In the genomic region with DNA sequence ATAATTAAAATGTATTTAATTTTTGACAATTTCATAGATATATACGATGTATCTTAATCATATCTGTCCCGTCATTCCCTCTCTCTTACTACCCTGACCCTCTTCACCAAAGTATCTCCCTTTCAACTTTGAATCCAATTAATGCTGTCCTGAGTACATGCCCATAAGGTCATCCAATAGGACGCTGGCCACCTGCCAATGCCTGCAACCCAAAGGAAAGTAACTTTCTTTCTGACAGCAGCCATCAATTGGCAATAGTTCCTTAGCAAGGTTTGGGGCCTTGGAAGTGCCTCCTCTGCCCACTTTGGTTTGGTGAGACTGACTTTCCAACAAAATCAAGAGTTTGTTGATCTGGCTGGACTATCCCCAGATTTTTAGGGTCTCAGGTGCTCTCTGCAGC, we compare ENCODE assay signal across 19 mouse cellular contexts. TPM values are rescaled to one million over a fixed set of nuclear protein-coding genes. Genes with fewer than 3 reads are reported as not detected.
DNase-seq lines count a peak whose midpoint lies in the region; ATAC-seq and TF ChIP-seq lines count a peak whose summit lies in the region.
"Had no signal": no experiment of that assay in that cellular context is flagged by ENCODE, and none has a peak within 500 bp of the region (broad histone marks: within the 10 kb centered on the region; RNA-seq: fewer than 3 reads in every experiment).

No protein-coding gene starts in this region.

- intact Hi-C loops in heart, postnatal 14 days (cut with DNase I): no loop called here
- intact Hi-C loops in heart, postnatal 10 days (cut with DNase I): no loop called here

- no peak for ATAC-seq in midbrain, postnatal 0 days (ENCODE audit: low FRiP score)
- ATAC-seq: forebrain, postnatal 0 days had no signal

- TF ChIP-seq CTCF in midbrain, postnatal 0 days (IDR thresholded peaks at IDR 0.05): no peak

- no peaks in the 10 kb centered on the region for H3K27me3 ChIP-seq in midbrain, postnatal 0 days (ENCODE audit: insufficient read depth, low read length)
- H3K27me3 ChIP-seq: embryonic facial prominence, embryonic 12.5 days; heart, embryonic 13.5 days; hindbrain, embryonic 15.5 days; limb, embryonic 13.5 days; liver, embryonic 15.5 days; neural tube, embryonic 12.5 days had no signal

- H3K4me2 ChIP-seq in midbrain, postnatal 0 days (ENCODE audit: low read depth, low read length, poor library complexity, severe bottlenecking): no peak overlapping the region
- H3K4me2 ChIP-seq: embryonic facial prominence, embryonic 12.5 days; heart, embryonic 13.5 days; hindbrain, embryonic 15.5 days; limb, embryonic 13.5 days; liver, embryonic 15.5 days; neural tube, embryonic 12.5 days had no signal

- no peaks in the 10 kb centered on the region for H3K4me1 ChIP-seq in midbrain, postnatal 0 days (ENCODE audit: insufficient read depth, low read length)
- H3K4me1 ChIP-seq: hindbrain, embryonic 15.5 days; liver, embryonic 15.5 days; neural tube, embryonic 12.5 days had no signal

- no peak overlapping the region for H3K27ac ChIP-seq in midbrain, postnatal 0 days (ENCODE audit: low read depth, low read length)
- H3K27ac ChIP-seq: embryonic facial prominence, embryonic 12.5 days; heart, embryonic 13.5 days; hindbrain, embryonic 15.5 days; limb, embryonic 13.5 days; liver, embryonic 15.5 days; neural tube, embryonic 12.5 days had no signal

- WGBS in midbrain, postnatal 0 days: 91% methylated on average over 3 of the region's 3 CpGs

- H3K9me3 ChIP-seq in midbrain, postnatal 0 days (ENCODE audit: low read length): no peaks in the 10 kb centered on the region
- H3K9me3 ChIP-seq: embryonic facial prominence, embryonic 12.5 days; heart, embryonic 13.5 days; hindbrain, embryonic 15.5 days; limb, embryonic 13.5 days; liver, embryonic 15.5 days; neural tube, embryonic 12.5 days had no signal

- no peak overlapping the region for H3K9ac ChIP-seq in midbrain, postnatal 0 days (replicated peaks; ENCODE audit: low read length, poor library complexity, severe bottlenecking)
- H3K9ac ChIP-seq: embryonic facial prominence, embryonic 12.5 days; forebrain, postnatal 0 days; heart, embryonic 13.5 days; hindbrain, embryonic 15.5 days; limb, embryonic 13.5 days; liver, embryonic 15.5 days; neural tube, embryonic 12.5 days had no signal

- DNase-seq in adrenal gland, postnatal 36 days: peak; percentile 37 to 56
- no peak for DNase-seq in adrenal gland, adult (ENCODE audit: inconsistent age in 2 of 2, low spot score in 1 of 2)
- DNase-seq in heart, postnatal 14 days: peak; percentile 32 to 33
- no peak for DNase-seq in heart, postnatal 10 days
- DNase-seq in kidney, postnatal 25 days: peak; percentile 60 to 67
- no peak for DNase-seq in kidney, postnatal 4 days
- no peak for DNase-seq in midbrain, postnatal 0 days (ENCODE audit: low spot score)
- DNase-seq: cerebellum, adult 18-20 months; forebrain, postnatal 0 days; gastrocnemius, postnatal 36 days; layer of hippocampus, adult 9-11 months; lung, postnatal 4 days; midbrain, embryonic 14.5 days had no signal

- H3K36me3 ChIP-seq in midbrain, postnatal 0 days (ENCODE audit: insufficient read depth, low read length): no peaks in the 10 kb centered on the region
- H3K36me3 ChIP-seq: embryonic facial prominence, embryonic 12.5 days; heart, embryonic 13.5 days; hindbrain, embryonic 15.5 days; limb, embryonic 13.5 days; liver, embryonic 15.5 days; neural tube, embryonic 12.5 days had no signal

- no peak overlapping the region for H3K4me3 ChIP-seq in midbrain, postnatal 0 days (ENCODE audit: low read depth, low read length)
- H3K4me3 ChIP-seq: embryonic facial prominence, embryonic 12.5 days; heart, embryonic 13.5 days; hindbrain, embryonic 15.5 days; limb, embryonic 13.5 days; liver, embryonic 15.5 days; neural tube, embryonic 12.5 days had no signal

RNA-seq across cellular contexts. Expression of gene Clic5, which starts 18.1 kb away (rescaled TPM):
- total RNA-seq in adrenal gland, postnatal 36 days (2021): 10 to 100 TPM; 13.6 to 22.8 TPM
- total RNA-seq in heart, postnatal 14 days (2021): 10 to 100 TPM; 91.9 to 92.5 TPM
- total RNA-seq in heart, postnatal 10 days (2021): 100 to 1,000 TPM; 101 to 104 TPM
- total RNA-seq in midbrain, postnatal 0 days (2014; rRNA removed): 0.85 and 1.4 TPM in 2 replicates
- 0.31 and 0.34 TPM in 2 replicates for polyA plus RNA-seq in midbrain, postnatal 0 days (2015; fragmentation: Nextera tagmentation; extraction: Ambion mirVana)

Comparison
In these comparisons a context has a peak if more than half of its experiments do, and no peak if none do; other contexts are left out.
1. DNase-seq: peak in adrenal gland, postnatal 36 days (2 of 2), heart, postnatal 14 days (2 of 2) and kidney, postnatal 25 days (2 of 2); none in adrenal gland, adult (0 of 2), heart, postnatal 10 days (0 of 2), kidney, postnatal 4 days (0 of 2) and midbrain, postnatal 0 days (single experiment).